Comparison of ENCODE assay signal across 16 mouse cellular contexts in genomic region chr12:102432238-102432637, GRCm38 (mm10). TPM values are rescaled to one million over a fixed set of nuclear protein-coding genes. Genes with fewer than 3 reads are reported as not detected.
DNase-seq lines count a peak whose midpoint lies in the region; ATAC-seq and TF ChIP-seq lines count a peak whose summit lies in the region.
"Had no signal": no experiment of that assay in that cellular context is flagged by ENCODE, and none has a peak within 500 bp of the region (broad histone marks: within the 10 kb centered on the region; RNA-seq: fewer than 3 reads in every experiment).

No protein-coding gene starts in this region.

- no peaks in the 10 kb centered on the region for H3K9me3 ChIP-seq in heart, embryonic 16.5 days (replicated peaks; ENCODE audit: control insufficient read depth, low read length)
- H3K9me3 ChIP-seq in lung, postnatal 0 days (ENCODE audit: low read length): no peaks in the 10 kb centered on the region
- H3K9me3 ChIP-seq: liver, embryonic 12.5 days; midbrain, embryonic 13.5 days had no signal

- peak overlapping the region; percentile 48; the same call in 1 of the 2 replicates for H3K27ac ChIP-seq in heart, embryonic 16.5 days (ENCODE audit: low read length)
- no peak overlapping the region for H3K27ac ChIP-seq in lung, postnatal 0 days (ENCODE audit: low read length)
- H3K27ac ChIP-seq: hindbrain, postnatal 0 days; liver, embryonic 12.5 days; macrophage; midbrain, embryonic 13.5 days had no signal

- POLR2A ChIA-PET in Patski (lab: Charles Lee): interaction anchor here (2.0 kb wide), 1 partner anchor 10 kb away, joined by 5 read pairs; no protein-coding TSS in a partner anchor

- ATAC-seq in heart, embryonic 16.5 days (replicated peaks; ENCODE audit: extremely low read depth, insufficient read depth, low FRiP score): peak; percentile 41
- ATAC-seq in Patski: peak; percentile 86
- ATAC-seq in lung, postnatal 0 days: peak; percentile 84
- no peak for ATAC-seq in granulocyte monocyte progenitor cell, adult 5-6 weeks (replicated peaks; ENCODE audit: poor library complexity, severe bottlenecking)
- ATAC-seq: forebrain, embryonic 14.5 days; hindbrain, postnatal 0 days; liver, embryonic 12.5 days; midbrain, embryonic 13.5 days had no signal

- TF ChIP-seq CTCF in Patski (IDR thresholded peaks at IDR 0.05): no peak
- TF ChIP-seq CTCF in lung, postnatal 0 days (IDR thresholded peaks at IDR 0.05): no peak

- CTCF ChIA-PET in Patski (lab: Charles Lee): interaction anchor here (1.0 to 2.0 kb wide), 2 partner anchors 30 to 40 kb away, joined by 3 to 5 read pairs; no protein-coding TSS in a partner anchor

- in situ Hi-C loops in Patski (cut with MboI; ENCODE audit: low pct_unique_long_range_greater_than_20kb): no loop called here

- WGBS in heart, embryonic 16.5 days: 54% methylated on average over 12 of the region's 12 CpGs
- 62% methylated on average over 12 of the region's 12 CpGs for WGBS in lung, postnatal 0 days

- no peaks in the 10 kb centered on the region for H3K36me3 ChIP-seq in heart, embryonic 16.5 days (ENCODE audit: control insufficient read depth, insufficient read depth)
- H3K36me3 ChIP-seq in lung, postnatal 0 days (ENCODE audit: insufficient read depth, low read length): no peaks in the 10 kb centered on the region
- H3K36me3 ChIP-seq: liver, embryonic 12.5 days; midbrain, embryonic 13.5 days had no signal

- no peaks in the 10 kb centered on the region for H3K27me3 ChIP-seq in heart, embryonic 16.5 days (ENCODE audit: control insufficient read depth, insufficient read depth, low read length)
- H3K27me3 ChIP-seq in Patski: no peaks in the 10 kb centered on the region
- no peaks in the 10 kb centered on the region for H3K27me3 ChIP-seq in lung, postnatal 0 days (replicated peaks; ENCODE audit: insufficient read depth, low read length)
- H3K27me3 ChIP-seq: liver, embryonic 12.5 days; midbrain, embryonic 13.5 days had no signal

- no peak overlapping the region for H3K4me3 ChIP-seq in heart, embryonic 16.5 days (ENCODE audit: low read length)
- H3K4me3 ChIP-seq in lung, postnatal 0 days (ENCODE audit: low read depth, low read length): no peak overlapping the region
- H3K4me3 ChIP-seq: liver, embryonic 12.5 days; midbrain, embryonic 13.5 days had no signal

- H3K9ac ChIP-seq in heart, embryonic 16.5 days (ENCODE audit: low read length): no peak overlapping the region
- no peak overlapping the region for H3K9ac ChIP-seq in lung, postnatal 0 days (replicated peaks; ENCODE audit: low read depth)
- H3K9ac ChIP-seq: liver, embryonic 12.5 days; midbrain, embryonic 13.5 days had no signal

- H3K4me1 ChIP-seq in heart, embryonic 16.5 days (ENCODE audit: control insufficient read depth, insufficient read depth, low read length): peaks cover 17% of the 10 kb centered on the region
- no peaks in the 10 kb centered on the region for H3K4me1 ChIP-seq in lung, postnatal 0 days (ENCODE audit: insufficient read depth, low read depth, low read length)
- H3K4me1 ChIP-seq: midbrain, embryonic 13.5 days had no signal

- TF ChIP-seq EP300 in lung, postnatal 0 days (IDR thresholded peaks at IDR 0.05): peak; percentile 68; the same call in 1 of the 2 replicates

- intact Hi-C loops in heart, postnatal 10 days (cut with DNase I): no loop called here

- peak; percentile 24 to 34 for DNase-seq in cerebellum, postnatal 10 days
- no peak for DNase-seq in cerebellum, postnatal 4 days (ENCODE audit: low spot score in 2 of 2)
- DNase-seq in heart, postnatal 10 days: no peak
- peak; percentile 74 for DNase-seq in Patski (ENCODE audit: low read depth, low spot score)
- DNase-seq in lung, postnatal 0 days (ENCODE audit: low spot score): peak; percentile 65
- DNase-seq in ovary, adult 18-20 months (ENCODE audit: low spot score): no peak
- DNase-seq: cerebellum, adult 2 months; kidney, adult 9 months; left cerebral cortex, postnatal 4 days had no signal

- peak overlapping the region; percentile 35 for H3K4me2 ChIP-seq in heart, embryonic 16.5 days (ENCODE audit: low read depth, low read length)
- H3K4me2 ChIP-seq in lung, postnatal 0 days (replicated peaks; ENCODE audit: low read depth, low read length): no peak overlapping the region
- H3K4me2 ChIP-seq: liver, embryonic 12.5 days; midbrain, embryonic 13.5 days had no signal

RNA-seq across cellular contexts. Expression of gene Lgmn, which starts 7.4 kb away (rescaled TPM):
- 105 and 107 TPM in 2 replicates for polyA plus RNA-seq in heart, embryonic 16.5 days (2015; fragmentation: Nextera tagmentation; extraction: Ambion mirVana)
- 10 to 100 TPM; 93.2 to 94.9 TPM for total RNA-seq in heart, postnatal 10 days (2021)
- polyA plus RNA-seq in Patski (2021): 436 TPM
- 174 and 198 TPM in 2 replicates for polyA plus RNA-seq in lung, postnatal 0 days (2015; fragmentation: Nextera tagmentation; extraction: Ambion mirVana)
- total RNA-seq in granulocyte monocyte progenitor cell, adult 5-6 weeks (2014; fragmentation: Nextera tagmentation): 0.47 and 0.58 TPM in 2 replicates
- 1.2 and 1.7 TPM in 2 replicates for total RNA-seq in granulocyte monocyte progenitor cell, adult 5-6 weeks (2017)

RNA-seq across cellular contexts. Expression of gene Golga5, which starts 36.7 kb away (rescaled TPM):
- polyA plus RNA-seq in heart, embryonic 16.5 days (2015; fragmentation: Nextera tagmentation; extraction: Ambion mirVana): 24.2 and 26.7 TPM in 2 replicates
- total RNA-seq in heart, postnatal 10 days (2021): 10 to 100 TPM; 24.5 to 25.9 TPM
- 35.5 TPM for polyA plus RNA-seq in Patski (2021)
- 27.5 and 29.8 TPM in 2 replicates for polyA plus RNA-seq in lung, postnatal 0 days (2015; fragmentation: Nextera tagmentation; extraction: Ambion mirVana)
- total RNA-seq in granulocyte monocyte progenitor cell, adult 5-6 weeks (2014; fragmentation: Nextera tagmentation): 25.2 and 28.7 TPM in 2 replicates
- 53.3 and 71.2 TPM in 2 replicates for total RNA-seq in granulocyte monocyte progenitor cell, adult 5-6 weeks (2017)

Comparison
In these comparisons a context has a peak if more than half of its experiments do, and no peak if none do; other contexts are left out.
1. DNase-seq: peak in cerebellum, postnatal 10 days (2 of 2), Patski (single experiment) and lung, postnatal 0 days (single experiment); none in cerebellum, postnatal 4 days (0 of 2), heart, postnatal 10 days (0 of 2) and ovary, adult 18-20 months (single experiment).